Mouse (Mus musculus) spleen, postnatal 14 days (tissue): ENCODE measurements around the gene Dlgap1.

ENCODE experiments used
- DNase-seq, 2 experiments: peaks; one replicate each; pipeline ENCODE4 v3.0.0; 2021 to 2022; ENCODE audit warnings: low spot score in 2 of 2

Gene Dlgap1

GRCm38 (mm10) chr17:70728719-70729281 is 759.9 kb downstream of the Dlgap1 start:
- DNase-seq, result no peak

GRCm38 (mm10) chr17:70734728-70735127 is 765.9 kb downstream of the Dlgap1 start:
- no peak for DNase-seq

- no peak for DNase-seq
These were observed 766.5 kb downstream of the Dlgap1 start for GRCm38 (mm10) chr17:70735396-70735795.

- no peak for DNase-seq
These were observed 768.6 kb downstream of the Dlgap1 start for GRCm38 (mm10) chr17:70737424-70737823.

- DNase-seq, result peak; percentile 21 to 56
These were observed 769.4 kb downstream of the Dlgap1 start for GRCm38 (mm10) chr17:70738168-70738854.

GRCm38 (mm10) chr17:70739346-70739745 is 770.5 kb downstream of the Dlgap1 start:
- DNase-seq, result no peak

GRCm38 (mm10) chr17:70741696-70742095 is 772.8 kb downstream of the Dlgap1 start:
- no peak for DNase-seq

- no peak for DNase-seq
These were observed 775.8 kb downstream of the Dlgap1 start for GRCm38 (mm10) chr17:70744570-70745153.

- DNase-seq, result no peak
These were observed 776.5 kb downstream of the Dlgap1 start for GRCm38 (mm10) chr17:70745385-70745784.

GRCm38 (mm10) chr17:70746379-70747079 is 777.7 kb downstream of the Dlgap1 start:
- no peak for DNase-seq

GRCm38 (mm10) chr17:70747731-70748475 is 779.0 kb downstream of the Dlgap1 start:
- no peak for DNase-seq

GRCm38 (mm10) chr17:70748476-70748830 is 779.6 kb downstream of the Dlgap1 start:
- DNase-seq, result no peak

GRCm38 (mm10) chr17:70748964-70749650 is 780.2 kb downstream of the Dlgap1 start:
- no peak for DNase-seq

GRCm38 (mm10) chr17:70750236-70751160 is 781.6 kb downstream of the Dlgap1 start:
- DNase-seq, result no peak

GRCm38 (mm10) chr17:70751161-70751651 is 782.3 kb downstream of the Dlgap1 start:
- no peak for DNase-seq

- DNase-seq, result no peak
These were observed 782.8 kb downstream of the Dlgap1 start for GRCm38 (mm10) chr17:70751676-70752075.

- no peak for DNase-seq
These were observed 784.7 kb downstream of the Dlgap1 start for GRCm38 (mm10) chr17:70753444-70754032.

GRCm38 (mm10) chr17:70754041-70754440 is 785.2 kb downstream of the Dlgap1 start:
- no peak for DNase-seq

- DNase-seq, result no peak
These were observed 785.8 kb downstream of the Dlgap1 start for GRCm38 (mm10) chr17:70754638-70755037.
